Mouse (Mus musculus): ENCODE data around the gene Tmem86a. TPM values are rescaled to one million over a fixed set of nuclear protein-coding genes. Genes with fewer than 3 reads are reported as not detected.
"Not testable (repeated sequence)": the region's sequence is repeated elsewhere in the genome, so short reads cannot be mapped to it uniquely, and the experiment has no call there.

Tmem86a gene
- total RNA-seq, 2 experiments from 2014 or later = 29.2 to 32.6 TPM

- intact Hi-C loops (cut with DNase I) = loop anchor here (1.0 kb wide), 1 partner anchor 30 kb away; no protein-coding TSS in a partner anchor
- DNase-seq = no peak
These were observed 25.9 kb upstream of the Tmem86a start for GRCm38 (mm10) chr7:47024454-47024853.

DNA sequence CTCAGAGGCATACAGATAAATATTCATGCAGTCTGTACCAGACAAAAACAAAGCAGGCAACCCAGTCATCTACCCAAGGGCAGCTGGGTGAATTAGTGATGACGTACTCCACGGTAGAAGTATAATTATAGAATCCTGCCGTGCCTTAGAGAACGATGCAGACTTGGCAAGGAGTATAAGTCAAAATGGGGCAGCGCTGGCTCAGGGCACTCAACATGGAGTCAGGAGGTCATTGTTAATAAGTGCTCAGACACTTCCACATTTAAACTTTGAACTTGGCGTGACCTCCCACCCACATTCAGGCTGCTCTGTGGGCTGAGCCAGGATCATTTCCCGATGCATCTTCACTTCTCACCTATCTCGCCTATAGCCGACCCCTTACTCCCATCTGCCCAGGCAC is 25.0 kb upstream of the Tmem86a start:
- intact Hi-C loops (cut with DNase I) = no loop called here
- no peak for DNase-seq

DNA sequence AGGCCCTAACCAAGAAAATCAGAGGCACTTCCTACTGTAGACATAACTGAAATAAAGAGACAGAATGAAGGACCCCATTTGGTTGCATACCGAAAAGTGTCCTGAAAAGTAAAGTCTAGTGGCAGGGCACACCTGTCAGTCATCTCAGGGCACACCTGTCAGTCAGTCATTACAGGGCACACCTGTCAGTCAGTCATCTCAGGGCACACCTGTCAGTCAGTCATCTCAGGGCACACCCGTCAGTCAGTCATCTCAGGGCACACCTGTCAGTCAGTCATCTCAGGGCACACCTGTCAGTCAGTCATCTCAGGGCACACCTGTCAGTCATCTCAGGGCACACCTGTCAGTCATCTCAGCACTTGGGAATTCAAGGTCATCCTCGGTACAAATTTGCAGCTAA is 23.5 kb upstream of the Tmem86a start:
- DNase-seq; intact Hi-C loops (cut with DNase I): not testable (repeated sequence)

- no peak for DNase-seq
- intact Hi-C loops (cut with DNase I) = no loop called here
These were observed 22.9 kb upstream of the Tmem86a start for GRCm38 (mm10) chr7:47027520-47027919.

- intact Hi-C loops (cut with DNase I) = no loop called here
These were observed 19.7 kb upstream of the Tmem86a start for GRCm38 (mm10) chr7:47030517-47031193.

DNA sequence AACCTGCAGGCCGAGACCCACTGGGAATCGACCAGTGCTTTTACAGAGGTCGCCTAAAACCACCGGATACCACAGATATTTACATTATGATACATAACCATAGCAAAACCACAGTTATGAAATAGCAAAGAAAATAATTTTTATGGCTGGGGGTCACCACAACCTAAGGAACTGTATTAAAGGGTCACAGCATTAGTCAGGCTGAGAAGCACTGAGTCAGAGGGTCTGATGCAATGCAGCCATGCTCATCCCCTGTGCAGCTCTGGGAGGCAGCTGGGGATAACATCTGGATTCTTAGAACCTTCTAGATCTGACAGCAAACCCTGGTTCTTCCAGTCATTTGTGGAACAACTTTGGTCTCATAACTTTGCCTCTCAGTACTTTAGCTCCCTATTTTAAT is 19.0 kb upstream of the Tmem86a start:
- intact Hi-C loops (cut with DNase I) = no loop called here
- DNase-seq = no peak

More at GRCm38 (mm10) chr7:47030517-47031193, 19.7 kb upstream of the Tmem86a start:
- no peak for DNase-seq

DNA sequence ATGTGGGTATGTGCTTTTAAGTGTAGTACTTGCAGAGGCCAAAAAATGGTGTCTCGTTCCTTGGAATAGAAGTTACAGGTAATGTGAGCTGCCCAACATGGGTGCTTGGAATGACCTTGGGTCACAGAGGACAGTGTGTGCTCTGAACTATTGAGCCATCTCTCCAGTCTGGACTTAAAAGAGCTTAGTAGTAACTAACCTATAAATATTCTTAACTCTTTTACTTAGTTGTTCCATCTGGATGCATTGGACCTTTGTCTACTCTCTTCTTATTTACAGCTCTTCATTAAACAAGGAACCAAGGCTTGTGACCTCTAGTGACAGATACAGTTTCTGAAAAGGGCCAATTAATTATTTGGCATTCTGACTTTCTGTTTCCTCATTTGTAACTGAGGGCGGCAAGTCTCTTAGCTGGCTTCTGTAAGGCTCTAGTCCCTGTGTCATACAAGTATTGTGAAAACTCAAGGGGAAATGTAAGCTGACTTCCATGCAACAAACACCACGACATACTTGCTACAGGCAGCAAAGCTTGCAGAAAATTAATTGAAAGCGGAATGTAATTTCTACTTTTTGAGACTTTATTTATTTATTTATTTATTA is 15.5 kb upstream of the Tmem86a start:
- no peak for DNase-seq
- intact Hi-C loops (cut with DNase I) = no loop called here

DNA sequence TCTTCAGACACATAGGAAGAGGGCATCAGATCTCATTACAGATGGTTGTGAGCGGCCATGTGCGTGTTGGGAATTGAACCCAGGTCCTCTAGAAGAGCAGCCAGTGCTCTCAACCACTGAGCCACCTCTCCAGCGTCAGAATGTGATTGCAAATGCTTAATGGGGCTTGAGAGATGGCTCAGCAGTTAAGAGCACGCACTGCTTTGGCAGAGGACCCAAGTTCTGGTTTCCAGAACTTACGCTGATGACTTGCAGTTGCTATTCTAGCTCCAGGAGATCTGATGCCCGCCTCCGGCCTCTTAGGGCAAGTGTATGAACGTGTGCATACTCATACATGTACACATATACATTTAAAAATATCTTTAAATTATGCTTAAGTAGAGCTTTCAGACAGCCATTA is 15.0 kb upstream of the Tmem86a start:
- DNase-seq = no peak
- intact Hi-C loops (cut with DNase I) = no loop called here

GRCm38 (mm10) chr7:47041706-47042105 is 8.7 kb upstream of the Tmem86a start:
- intact Hi-C loops (cut with DNase I) = no loop called here
- no peak for DNase-seq

- DNase-seq = no peak
- intact Hi-C loops (cut with DNase I) = no loop called here
These were observed 8.3 kb upstream of the Tmem86a start for GRCm38 (mm10) chr7:47042121-47042520.

GRCm38 (mm10) chr7:47042823-47043490 is 7.4 kb upstream of the Tmem86a start:
- intact Hi-C loops (cut with DNase I) = no loop called here
- no peak for DNase-seq

GRCm38 (mm10) chr7:47050766-47051165 is 365 bp downstream of the Tmem86a start:
- intact Hi-C loops (cut with DNase I) = loop anchor here (1.0 kb wide), 1 partner anchor 31 kb away; no protein-coding TSS in a partner anchor
- peak in 1 of 2 experiments; percentile 60 for DNase-seq

DNA sequence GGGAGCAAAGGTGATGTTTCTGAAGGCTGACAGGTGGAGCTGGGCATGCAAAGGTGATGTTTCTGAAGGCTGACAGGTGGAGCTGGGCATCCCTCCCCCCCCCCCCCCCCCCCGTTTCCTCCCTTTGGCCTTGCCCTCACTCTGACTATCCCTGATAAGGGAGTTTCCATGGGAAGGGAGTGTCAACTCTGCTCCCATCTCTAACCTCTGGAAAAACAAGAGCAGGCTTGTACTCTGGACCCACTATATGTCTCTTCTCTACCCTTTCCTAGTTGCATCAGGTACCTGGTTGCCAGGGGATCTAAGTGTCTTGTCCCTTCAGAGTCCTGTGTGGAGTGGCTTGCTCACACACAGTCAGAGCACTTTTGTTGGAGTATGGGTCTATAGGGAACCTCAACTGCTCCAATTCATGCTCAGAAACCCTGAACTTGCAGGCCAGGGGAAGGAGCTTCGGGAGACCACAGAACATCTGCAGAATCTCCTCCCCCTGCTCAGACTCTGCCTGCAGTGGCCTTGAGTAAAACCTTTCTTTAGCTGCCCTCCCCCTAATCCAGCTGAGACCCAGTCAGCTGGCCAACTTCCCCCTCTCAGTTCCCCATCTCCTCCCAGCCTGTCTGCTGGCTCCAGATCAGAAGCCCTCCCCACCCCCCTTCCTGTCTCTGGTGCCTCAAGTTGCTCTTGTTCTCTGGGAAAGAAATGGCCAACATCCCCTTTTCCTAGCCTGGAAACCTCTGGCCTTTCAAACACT is 1.2 kb downstream of the Tmem86a start:
- peak; percentile 62 for DNase-seq
- intact Hi-C loops (cut with DNase I) = loop anchor here (2.0 kb wide), 1 partner anchor 21 kb away; no protein-coding TSS in a partner anchor

- intact Hi-C loops (cut with DNase I) = loop anchor here (2.0 kb wide), 1 partner anchor 21 kb away; no protein-coding TSS in a partner anchor
- peak; percentile 69 to 71 for DNase-seq
These were observed 1.9 kb downstream of the Tmem86a start for GRCm38 (mm10) chr7:47052276-47052675.

DNA sequence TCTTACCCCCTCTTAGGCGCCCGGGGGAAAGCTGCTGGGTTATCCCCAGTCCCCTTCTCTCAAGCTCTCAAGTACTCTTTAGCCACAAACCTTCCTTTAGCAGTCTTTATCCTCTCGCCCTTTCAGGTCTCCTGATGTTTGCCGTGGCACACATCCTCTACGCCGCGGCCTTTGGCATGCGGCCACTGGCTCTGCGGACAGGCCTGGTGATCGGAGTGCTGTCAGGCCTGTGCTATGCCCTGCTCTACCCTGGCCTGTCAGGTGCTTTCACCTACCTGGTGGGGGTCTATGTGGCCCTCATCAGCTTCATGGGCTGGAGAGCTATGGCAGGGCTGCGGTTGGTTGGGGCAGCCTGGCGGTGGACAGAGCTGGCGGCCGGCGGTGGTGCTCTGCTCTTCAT is 2.9 kb downstream of the Tmem86a start:
- intact Hi-C loops (cut with DNase I) = loop anchor here (2.0 kb wide), 1 partner anchor 20 kb away; no protein-coding TSS in a partner anchor
- DNase-seq = peak; percentile 42 to 44

DNA sequence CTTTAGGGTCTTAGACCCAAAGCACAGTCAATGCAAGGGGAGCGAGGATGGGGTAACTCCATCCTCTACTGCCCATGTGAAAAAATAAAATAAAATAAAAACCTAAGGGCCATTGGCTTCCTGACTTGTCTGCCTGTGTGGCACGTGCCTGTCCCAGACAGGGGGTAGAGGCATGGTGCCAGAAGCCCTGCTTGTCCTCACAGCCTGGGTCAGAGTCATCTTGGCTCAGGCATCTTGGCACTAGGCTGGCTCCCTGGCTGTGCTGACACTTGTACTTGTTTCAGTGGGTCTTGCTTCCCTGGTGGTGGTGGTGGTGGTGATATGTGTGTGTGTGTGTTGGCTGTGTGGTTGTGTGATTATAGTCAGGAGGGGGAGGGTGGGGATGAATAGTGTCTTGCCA is 4.3 kb downstream of the Tmem86a start:
- intact Hi-C loops (cut with DNase I) = loop anchor here (1.0 kb wide), 1 partner anchor 30 kb away; no protein-coding TSS in a partner anchor
- DNase-seq = peak; percentile 57 to 63

DNA sequence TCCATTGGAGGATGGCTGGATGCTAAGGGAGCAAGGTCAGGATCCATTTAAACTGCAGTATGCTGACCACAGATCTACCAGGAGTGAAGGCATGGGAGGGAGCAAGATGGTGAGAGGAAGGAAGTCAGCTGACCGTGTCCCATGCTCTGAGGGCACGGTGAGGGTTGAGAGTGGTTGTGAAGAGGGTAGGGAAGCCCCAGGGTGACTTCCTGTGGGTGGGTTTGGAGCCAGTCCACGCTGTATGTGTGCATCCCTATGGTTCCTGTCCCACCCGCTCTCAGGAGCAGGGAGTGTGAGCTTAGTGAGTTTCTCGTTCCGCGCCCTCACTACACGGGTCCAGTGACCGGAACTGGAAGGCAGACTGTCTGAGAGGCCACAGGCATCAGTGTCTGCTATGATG is 5.3 kb downstream of the Tmem86a start:
- DNase-seq = peak in 1 of 2 experiments; percentile 34
- intact Hi-C loops (cut with DNase I) = no loop called here

DNA sequence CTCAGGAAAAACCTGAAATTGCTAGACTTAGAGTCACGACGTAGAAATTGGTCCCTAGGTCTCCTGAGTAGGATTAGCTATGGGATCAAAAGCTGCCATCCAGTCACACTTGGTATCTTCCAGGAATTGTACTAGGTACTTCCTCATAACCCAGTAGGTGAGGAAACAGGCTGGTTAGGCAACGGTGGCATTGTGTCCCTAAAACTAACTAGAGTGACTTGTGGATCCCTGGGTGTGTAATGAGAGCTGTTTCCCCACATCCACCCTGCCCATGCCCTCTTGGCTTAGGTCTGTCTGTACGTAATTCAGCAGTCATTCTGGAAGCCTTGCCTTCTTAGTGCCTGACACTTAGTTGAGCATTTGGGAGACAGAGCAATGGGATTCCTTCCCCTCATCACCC is 5.9 kb downstream of the Tmem86a start:
- no peak for DNase-seq
- intact Hi-C loops (cut with DNase I) = no loop called here

DNA sequence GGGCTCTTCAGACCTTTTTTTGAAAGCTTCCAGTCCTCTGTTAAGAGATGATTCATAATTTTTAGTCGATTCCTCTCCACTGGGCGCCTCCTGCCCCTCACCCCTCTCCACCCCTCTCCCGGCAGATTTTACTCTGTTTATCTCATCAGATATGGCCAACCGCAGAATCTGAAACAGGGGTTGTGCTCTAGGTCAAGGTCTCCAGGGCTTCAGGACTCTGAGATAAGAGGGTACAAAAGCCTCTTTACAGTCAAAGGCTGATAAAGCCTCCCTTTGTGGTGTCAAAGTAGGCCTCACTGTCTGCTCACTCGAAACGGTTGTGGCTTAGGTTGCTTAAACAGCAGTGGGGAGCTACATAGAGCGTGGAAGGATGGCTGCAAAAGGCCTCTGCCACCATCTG is 8.9 kb downstream of the Tmem86a start:
- intact Hi-C loops (cut with DNase I) = no loop called here
- no peak for DNase-seq

DNA sequence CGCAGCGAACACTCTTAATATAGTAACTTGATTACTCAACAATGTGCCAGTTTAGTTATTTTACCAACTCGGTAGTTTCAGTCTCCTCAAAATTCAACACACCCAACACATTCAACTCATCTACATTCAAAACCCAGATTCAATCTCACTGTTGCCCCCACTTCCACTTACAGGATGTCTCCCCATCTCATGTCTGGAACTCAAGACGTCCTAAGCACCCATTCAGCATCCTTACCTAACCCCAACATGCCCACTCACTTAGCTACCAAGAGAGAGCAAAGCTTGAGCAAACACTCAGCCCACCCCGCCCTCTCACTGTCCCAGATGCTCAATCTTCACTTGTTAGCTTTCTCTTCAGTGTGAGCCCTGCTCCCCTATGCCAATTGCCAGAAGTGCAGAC is 11.2 kb downstream of the Tmem86a start:
- intact Hi-C loops (cut with DNase I) = no loop called here
- no peak for DNase-seq

DNA sequence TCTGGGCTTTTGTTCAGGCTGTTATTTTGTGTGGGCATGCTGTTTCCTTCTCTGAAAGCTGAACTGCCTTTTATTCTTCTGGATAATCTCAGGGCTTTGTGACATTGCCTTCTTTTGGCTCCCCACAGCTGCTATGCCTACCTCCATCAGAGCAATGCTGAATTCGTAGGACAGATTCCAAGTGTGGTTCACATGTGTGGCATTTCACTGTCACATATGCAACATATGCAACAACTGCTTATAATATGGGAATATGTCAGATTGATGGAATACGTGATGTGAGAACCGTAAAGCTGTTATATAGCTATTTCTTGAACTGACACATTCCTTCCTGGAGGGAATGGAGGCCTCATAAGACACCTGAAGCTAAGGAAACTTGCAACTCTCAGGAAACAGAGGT is 16.5 kb downstream of the Tmem86a start:
- intact Hi-C loops (cut with DNase I) = no loop called here
- no peak for DNase-seq
